Mouse (Mus musculus): Measurements from ENCODE around the gene Gm9972.

- TF ChIP-seq POLR2A (IDR thresholded peaks at IDR 0.05; ENCODE audit: low read depth, low read length), result no peak
- TF ChIP-seq CTCF (IDR thresholded peaks at IDR 0.05; ENCODE audit: extremely low read depth, insufficient read depth, insufficient read length, insufficient replicate concordance), result no peak
These were observed 23.6 kb upstream of the Gm9972 start for GRCm38 (mm10) chr11:43011941-43012340.
